Mouse (Mus musculus) stomach, embryonic 14.5 days (tissue): ENCODE results near the gene Ccdc32. TPM values are rescaled to one million over a fixed set of nuclear protein-coding genes. Genes with fewer than 3 reads are reported as not detected.

Source experiments
- ATAC-seq: fragments of 200-750 bp; cut with Nextera tagmentation; 2 replicates; pipeline ENCODE4 v1.8.0; 2017; ENCODE audit warnings: low read depth, moderate TSS enrichment; ENCODE audit not compliant: insufficient number of reproducible peaks, insufficient read depth, low FRiP score
- H3K27ac ChIP-seq: fragments of 300-500 bp; sonication (generic); 2 replicates; pipeline ENCODE4 v1.5.1; 2014; ENCODE audit warnings: mild to moderate bottlenecking, low read length, moderate library complexity, mixed read lengths
- H3K27me3 ChIP-seq: fragments of 300-500 bp; sonication (generic); 2 replicates; pipeline ENCODE4 v1.6.1; 2014; ENCODE audit warnings: low read length, control low read depth, mixed read lengths; ENCODE audit not compliant: control insufficient read depth, insufficient read depth
- H3K36me3 ChIP-seq: fragments of 300-500 bp; sonication (generic); 2 replicates; pipeline ENCODE4 v1.6.1; 2014; ENCODE audit warnings: mild to moderate bottlenecking, control low read depth, low read length, moderate library complexity, mixed read lengths; ENCODE audit not compliant: control insufficient read depth, insufficient read depth
- H3K4me1 ChIP-seq: fragments of 300-500 bp; sonication (generic); 2 replicates; pipeline ENCODE4 v1.6.1; 2014; ENCODE audit warnings: low read length, control low read depth, mixed read lengths; ENCODE audit not compliant: control insufficient read depth, insufficient read depth
- H3K4me2 ChIP-seq: fragments of 300-500 bp; sonication (generic); replicated peaks from 2 replicates; pipeline ENCODE4 v1.6.1; 2014; ENCODE audit warnings: low read depth, low read length, control low read depth
- H3K4me3 ChIP-seq: fragments of 300-500 bp; sonication (generic); 2 replicates; pipeline ENCODE4 v1.5.1; 2014; ENCODE audit warnings: low read depth, low read length, control low read depth
- H3K9ac ChIP-seq: fragments of 300-500 bp; sonication (generic); replicated peaks from 2 replicates; pipeline ENCODE4 v1.6.1; 2014; ENCODE audit warnings: low read depth, mild to moderate bottlenecking, control low read depth, low read length, moderate library complexity, mixed read lengths
- H3K9me3 ChIP-seq: fragments of 300-500 bp; sonication (generic); 2 replicates; pipeline ENCODE4 v1.6.1; 2016; ENCODE audit warnings: low read depth, low read length, control low read depth; ENCODE audit not compliant: control insufficient read depth
- WGBS: fragments of 180-500 bp; shearing (Covaris S2); extraction: QIAGEN DNeasy Blood & Tissue Kit; methylation state at CpG from one replicate; pipeline ENCODE4 v1.1.7; 2014; 5-methylcytosine and 5-hydroxymethylcytosine counted together
- polyA plus RNA-seq: library from polyadenylated mRNA; unstranded; fragments of >200 nt; fragmentation: Nextera tagmentation; extraction: Ambion mirVana; gene quantifications from 2 replicates; pipeline ENCODE4 v1.2.1, GENCODE M21; 2014

The Ccdc32 gene
- polyA plus RNA-seq, 1 experiment from 2014 or later = 23.5 TPM

- H3K9ac ChIP-seq = peak overlapping the region; percentile 80
- ATAC-seq = no peak
- H3K27ac ChIP-seq = peak overlapping the region; percentile 87; the same call in 1 of the 2 replicates
- no peaks in the 10 kb centered on the region for H3K27me3 ChIP-seq
- no peaks in the 10 kb centered on the region for H3K9me3 ChIP-seq
- H3K36me3 ChIP-seq = peaks cover 21% of the 10 kb centered on the region
- peak overlapping the region; percentile 92 for H3K4me3 ChIP-seq
- H3K4me1 ChIP-seq = peaks cover 5% of the 10 kb centered on the region; the same call in 1 of the 2 replicates
- 7% methylated on average over 7 of the region's 7 CpGs for WGBS
- peak overlapping the region; percentile 72 for H3K4me2 ChIP-seq
Measured at GRCm38 (mm10) chr2:119035397-119035745, 6.2 kb upstream of the Ccdc32 start.

GRCm38 (mm10) chr2:119034656-119035396 lies 5.6 kb upstream of the Ccdc32 start, which contains the start of gene Rpusd2:
Rpusd2 (plus strand) TSS chr2:119034790.
- no peaks in the 10 kb centered on the region for H3K27me3 ChIP-seq
- peak within 1 kb of the TSS; percentile 92 for H3K4me3 ChIP-seq
- H3K36me3 ChIP-seq = peaks cover 21% of the 10 kb centered on the region
- H3K9ac ChIP-seq = peak within 1 kb of the TSS; percentile 80
- WGBS = under 1% methylated on average over 49 of the region's 49 CpGs
- H3K4me2 ChIP-seq = peak within 1 kb of the TSS; percentile 72
- peak; percentile 96 for ATAC-seq
- H3K4me1 ChIP-seq = peaks cover 5% of the 10 kb centered on the region; the same call in 1 of the 2 replicates
- no peaks in the 10 kb centered on the region for H3K9me3 ChIP-seq
- peak within 1 kb of the TSS; percentile 87 for H3K27ac ChIP-seq

GRCm38 (mm10) chr2:119032191-119032590 lies 3.0 kb upstream of the Ccdc32 start:
- ATAC-seq = no peak
- H3K4me2 ChIP-seq = no peak overlapping the region
- H3K9me3 ChIP-seq = no peaks in the 10 kb centered on the region
- no peaks in the 10 kb centered on the region for H3K27me3 ChIP-seq
- no peak overlapping the region for H3K4me3 ChIP-seq
- 0 out of 2 replicates have a peak, but pooled peaks cover 4% of the 10 kb centered on the region for H3K36me3 ChIP-seq
- H3K4me1 ChIP-seq = peaks cover 5% of the 10 kb centered on the region; the same call in 1 of the 2 replicates
- H3K9ac ChIP-seq = no peak overlapping the region
- 63% methylated on average over 4 of the region's 4 CpGs for WGBS
- no peak overlapping the region for H3K27ac ChIP-seq

- Histone ChIP-seq H3K36me3 (no peaks in the 10 kb centered on the region), H3K9me3 (no peaks in the 10 kb centered on the region), H3K27ac (no peak overlapping the region), H3K4me2 (no peak overlapping the region), H3K27me3 (no peaks in the 10 kb centered on the region), H3K4me3 (no peak overlapping the region), H3K9ac (no peak overlapping the region), H3K4me1 (no peaks in the 10 kb centered on the region)
- ATAC-seq = no peak
- WGBS = 94% methylated on average over 4 of the region's 4 CpGs
Measured at GRCm38 (mm10) chr2:119026951-119027350, 2.2 kb downstream of the Ccdc32 start.

GRCm38 (mm10) chr2:119025239-119025616 lies 4.0 kb downstream of the Ccdc32 start:
- Histone ChIP-seq H3K4me1 (no peaks in the 10 kb centered on the region), H3K4me3 (no peak overlapping the region), H3K27ac (no peak overlapping the region), H3K36me3 (peaks cover 3% of the 10 kb centered on the region; the same call in 1 of the 2 replicates), H3K9me3 (no peaks in the 10 kb centered on the region), H3K9ac (no peak overlapping the region), H3K27me3 (no peaks in the 10 kb centered on the region), H3K4me2 (no peak overlapping the region)
- 81% methylated on average over 4 of the region's 4 CpGs for WGBS
- no peak for ATAC-seq

GRCm38 (mm10) chr2:119024536-119025238 lies 4.5 kb downstream of the Ccdc32 start:
- ATAC-seq = no peak
- no peaks in the 10 kb centered on the region for H3K27me3 ChIP-seq
- no peaks in the 10 kb centered on the region for H3K9me3 ChIP-seq
- no peaks in the 10 kb centered on the region for H3K4me1 ChIP-seq
- H3K4me2 ChIP-seq = no peak overlapping the region
- H3K36me3 ChIP-seq = peaks cover 3% of the 10 kb centered on the region; the same call in 1 of the 2 replicates
- no peak overlapping the region for H3K27ac ChIP-seq
- H3K4me3 ChIP-seq = no peak overlapping the region
- 73% methylated on average over 9 of the region's 9 CpGs for WGBS
- H3K9ac ChIP-seq = no peak overlapping the region

- no peak overlapping the region for H3K4me3 ChIP-seq
- 93% methylated on average over 6 of the region's 6 CpGs for WGBS
- no peak for ATAC-seq
- no peak overlapping the region for H3K4me2 ChIP-seq
- H3K9ac ChIP-seq = no peak overlapping the region
- H3K4me1 ChIP-seq = peaks cover 4% of the 10 kb centered on the region; the same call in 1 of the 2 replicates
- H3K9me3 ChIP-seq = no peaks in the 10 kb centered on the region
- no peak overlapping the region for H3K27ac ChIP-seq
- H3K36me3 ChIP-seq = peaks cover 3% of the 10 kb centered on the region; the same call in 1 of the 2 replicates
- H3K27me3 ChIP-seq = no peaks in the 10 kb centered on the region
Measured at GRCm38 (mm10) chr2:119023154-119023660, 6.0 kb downstream of the Ccdc32 start.

GRCm38 (mm10) chr2:119019538-119019937 lies 9.7 kb downstream of the Ccdc32 start:
- H3K36me3 ChIP-seq = peaks cover 3% of the 10 kb centered on the region; the same call in 1 of the 2 replicates
- peaks cover 4% of the 10 kb centered on the region; the same call in 1 of the 2 replicates for H3K4me1 ChIP-seq
- H3K27ac ChIP-seq = peak overlapping the region; percentile 75; the same call in 1 of the 2 replicates
- no peak for ATAC-seq
- H3K4me2 ChIP-seq = no peak overlapping the region
- no peak overlapping the region for H3K4me3 ChIP-seq
- H3K27me3 ChIP-seq = no peaks in the 10 kb centered on the region
- WGBS = 55% methylated on average over 4 of the region's 4 CpGs
- H3K9ac ChIP-seq = no peak overlapping the region
- H3K9me3 ChIP-seq = no peaks in the 10 kb centered on the region
